Comparison of ENCODE assay signal across 20 mouse cellular contexts in genomic region chr8:122126659-122127058, GRCm38 (mm10).
DNase-seq lines count a peak whose midpoint lies in the region; ATAC-seq and TF ChIP-seq lines count a peak whose summit lies in the region.
"Had no signal": no experiment of that assay in that cellular context is flagged by ENCODE, and none has a peak within 500 bp of the region (broad histone marks: within the 10 kb centered on the region; RNA-seq: fewer than 3 reads in every experiment).

No protein-coding gene starts in this region.

- peaks cover 33% of the 10 kb centered on the region for H3K4me1 ChIP-seq in heart, embryonic 12.5 days (replicated peaks)
- H3K4me1 ChIP-seq in kidney, adult 2 months (ENCODE audit: control insufficient read depth, insufficient read depth, low read length) = no peaks in the 10 kb centered on the region
- H3K4me1 ChIP-seq in heart, embryonic 15.5 days (replicated peaks) = peaks cover 6% of the 10 kb centered on the region
- H3K4me1 ChIP-seq in limb, embryonic 13.5 days = peaks cover 5% of the 10 kb centered on the region; the same call in 1 of the 2 replicates
- H3K4me1 ChIP-seq in midbrain, postnatal 0 days (ENCODE audit: insufficient read depth, low read length) = no peaks in the 10 kb centered on the region
- H3K4me1 ChIP-seq: embryonic facial prominence, embryonic 15.5 days; liver, embryonic 13.5 days; midbrain, embryonic 12.5 days had no signal

- H3K27ac ChIP-seq in heart, embryonic 12.5 days (ENCODE audit: poor library complexity, severe bottlenecking) = peak overlapping the region; percentile 52
- H3K27ac ChIP-seq in kidney, adult 2 months (ENCODE audit: insufficient read depth, low read depth, low read length) = no peak overlapping the region
- 0 out of 2 replicates have a peak overlapping the region, but pooled peaks have one; percentile 31 for H3K27ac ChIP-seq in heart, embryonic 15.5 days
- H3K27ac ChIP-seq in limb, embryonic 13.5 days = no peak overlapping the region
- no peak overlapping the region for H3K27ac ChIP-seq in midbrain, postnatal 0 days (ENCODE audit: low read depth, low read length)
- H3K27ac ChIP-seq: embryonic facial prominence, embryonic 15.5 days; hindbrain, embryonic 14.5 days; layer of hippocampus, adult 2 months; liver, embryonic 13.5 days; midbrain, embryonic 12.5 days had no signal

- H3K27me3 ChIP-seq in heart, embryonic 12.5 days (replicated peaks) = peaks cover 9% of the 10 kb centered on the region; the same call in 1 of the 2 replicates
- H3K27me3 ChIP-seq in kidney, adult 2 months (replicated peaks; ENCODE audit: control insufficient read depth, insufficient read depth, low read length) = no peaks in the 10 kb centered on the region
- no peaks in the 10 kb centered on the region; the same call in 1 of the 2 replicates for H3K27me3 ChIP-seq in heart, embryonic 15.5 days
- no peaks in the 10 kb centered on the region for H3K27me3 ChIP-seq in limb, embryonic 13.5 days
- H3K27me3 ChIP-seq in midbrain, postnatal 0 days (ENCODE audit: insufficient read depth, low read length) = no peaks in the 10 kb centered on the region
- H3K27me3 ChIP-seq: embryonic facial prominence, embryonic 15.5 days; liver, embryonic 13.5 days had no signal

- peaks cover 4% of the 10 kb centered on the region; the same call in 1 of the 2 replicates for H3K9me3 ChIP-seq in heart, embryonic 12.5 days (replicated peaks)
- H3K9me3 ChIP-seq in heart, embryonic 15.5 days (replicated peaks) = no peaks in the 10 kb centered on the region
- 0 out of 2 replicates have a peak, but pooled peaks cover 5% of the 10 kb centered on the region for H3K9me3 ChIP-seq in limb, embryonic 13.5 days
- no peaks in the 10 kb centered on the region for H3K9me3 ChIP-seq in midbrain, postnatal 0 days (ENCODE audit: low read length)
- H3K9me3 ChIP-seq: embryonic facial prominence, embryonic 15.5 days had no signal

- ATAC-seq in heart, embryonic 12.5 days (ENCODE audit: insufficient number of reproducible peaks, low FRiP score) = peak; percentile 75
- ATAC-seq in heart, embryonic 15.5 days (replicated peaks; ENCODE audit: insufficient number of reproducible peaks, insufficient read depth, low FRiP score, low read depth) = peak; percentile 76
- no peak for ATAC-seq in limb, embryonic 13.5 days (ENCODE audit: low FRiP score, low read depth)
- no peak for ATAC-seq in midbrain, postnatal 0 days (ENCODE audit: low FRiP score)
- ATAC-seq: forebrain, embryonic 14.5 days; inflammation-experienced regulatory T-cells, adult 6 months had no signal

- 11% methylated on average over 8 of the region's 8 CpGs for WGBS in heart, embryonic 12.5 days
- WGBS in kidney, adult 2 months = 64% methylated on average over 8 of the region's 8 CpGs
- 27% methylated on average over 8 of the region's 8 CpGs for WGBS in heart, embryonic 15.5 days
- WGBS in limb, embryonic 13.5 days = 69% methylated on average over 8 of the region's 8 CpGs
- WGBS in midbrain, postnatal 0 days = 64% methylated on average over 8 of the region's 8 CpGs

- H3K4me2 ChIP-seq in heart, embryonic 12.5 days = no peak overlapping the region
- H3K4me2 ChIP-seq in heart, embryonic 15.5 days = no peak overlapping the region
- no peak overlapping the region for H3K4me2 ChIP-seq in limb, embryonic 13.5 days (replicated peaks)
- no peak overlapping the region for H3K4me2 ChIP-seq in midbrain, postnatal 0 days (ENCODE audit: low read depth, low read length, poor library complexity, severe bottlenecking)
- H3K4me2 ChIP-seq: embryonic facial prominence, embryonic 15.5 days; hindbrain, embryonic 14.5 days; liver, embryonic 13.5 days; midbrain, embryonic 12.5 days had no signal

- TF ChIP-seq CTCF in kidney, adult 2 months (conservative IDR thresholded peaks at IDR 0.05; ENCODE audit: insufficient read depth, insufficient read length, low read depth, low read length) = no peak
- no peak for TF ChIP-seq CTCF in midbrain, postnatal 0 days (IDR thresholded peaks at IDR 0.05)

- H3K36me3 ChIP-seq in heart, embryonic 12.5 days = no peaks in the 10 kb centered on the region
- no peaks in the 10 kb centered on the region for H3K36me3 ChIP-seq in kidney, adult 2 months (ENCODE audit: control insufficient read depth, insufficient read depth, low read length)
- H3K36me3 ChIP-seq in heart, embryonic 15.5 days = no peaks in the 10 kb centered on the region
- H3K36me3 ChIP-seq in limb, embryonic 13.5 days = no peaks in the 10 kb centered on the region
- no peaks in the 10 kb centered on the region for H3K36me3 ChIP-seq in midbrain, postnatal 0 days (ENCODE audit: insufficient read depth, low read length)
- H3K36me3 ChIP-seq: embryonic facial prominence, embryonic 15.5 days; liver, embryonic 13.5 days; midbrain, embryonic 12.5 days had no signal

- TF ChIP-seq POLR2A in kidney, adult 2 months (IDR thresholded peaks at IDR 0.05; ENCODE audit: low read depth, low read length) = no peak

- H3K4me3 ChIP-seq in heart, embryonic 12.5 days = no peak overlapping the region
- H3K4me3 ChIP-seq in kidney, adult 2 months (ENCODE audit: insufficient read depth, low read depth, low read length) = no peak overlapping the region
- H3K4me3 ChIP-seq in heart, embryonic 15.5 days = no peak overlapping the region
- no peak overlapping the region for H3K4me3 ChIP-seq in limb, embryonic 13.5 days
- no peak overlapping the region for H3K4me3 ChIP-seq in midbrain, postnatal 0 days (ENCODE audit: low read depth, low read length)
- H3K4me3 ChIP-seq: embryonic facial prominence, embryonic 15.5 days; layer of hippocampus, adult 2 months; liver, embryonic 13.5 days; midbrain, embryonic 12.5 days had no signal

- DNase-seq in heart, adult 9 months (ENCODE audit: low spot score in 2 of 2) = no peak
- peak; percentile 49 for DNase-seq in kidney, postnatal 10 days
- no peak for DNase-seq in kidney, adult 2 months
- DNase-seq in midbrain, postnatal 0 days (ENCODE audit: low spot score) = no peak
- DNase-seq: adrenal gland, postnatal 25 days; cerebellum, adult 8-10 months; cerebellum, postnatal 36 days; embryo, embryonic 11 days; liver, embryonic 13.5 days; lung, adult 2 months; lung, postnatal 14 days had no signal

- no peak overlapping the region for H3K9ac ChIP-seq in heart, embryonic 12.5 days
- no peak overlapping the region for H3K9ac ChIP-seq in heart, embryonic 15.5 days
- peak overlapping the region; percentile 35; the same call in 1 of the 2 replicates for H3K9ac ChIP-seq in limb, embryonic 13.5 days
- H3K9ac ChIP-seq in midbrain, postnatal 0 days (replicated peaks; ENCODE audit: low read length, poor library complexity, severe bottlenecking) = no peak overlapping the region
- H3K9ac ChIP-seq: embryonic facial prominence, embryonic 15.5 days; hindbrain, embryonic 14.5 days; liver, embryonic 13.5 days; midbrain, embryonic 12.5 days had no signal

Comparison
In these comparisons a context has a peak if more than half of its experiments do, and no peak if none do; other contexts are left out.
1. ATAC-seq: peak in heart, embryonic 12.5 days (single experiment) and heart, embryonic 15.5 days (single experiment); none in limb, embryonic 13.5 days (single experiment) and midbrain, postnatal 0 days (single experiment).
2. H3K27ac ChIP-seq: peak in heart, embryonic 12.5 days (single experiment) and heart, embryonic 15.5 days (single experiment); none in kidney, adult 2 months (single experiment), limb, embryonic 13.5 days (single experiment) and midbrain, postnatal 0 days (single experiment).